Mouse (Mus musculus) urinary bladder, postnatal 10 days (tissue): Measurements from ENCODE around the gene Abhd16a.

ENCODE experiments used
- DNase-seq: peaks from one replicate; pipeline ENCODE4 v3.0.0; 2022; ENCODE audit warnings: low spot score

Gene Abhd16a

GRCm38 (mm10) chr17:35147922-35148639, 59.0 kb downstream of the Abhd16a start:
- no peak for DNase-seq

GRCm38 (mm10) chr17:35152121-35152520, 63.1 kb downstream of the Abhd16a start:
- no peak for DNase-seq
